Mouse (Mus musculus): Measurements from ENCODE around the gene B3galnt2.
"Not testable (repeated sequence)": the region's sequence is repeated elsewhere in the genome, so short reads cannot be mapped to it uniquely, and the experiment has no call there.

B3galnt2 gene

GRCm38 (mm10) chr13:14006056-14006455 lies 51.8 kb downstream of the B3galnt2 start:
- DNase-seq (ENCODE audit: low spot score in 2 of 2): peak in 1 of 2 experiments; percentile 21

GRCm38 (mm10) chr13:14011454-14011995 lies 57.3 kb downstream of the B3galnt2 start:
- no peak for DNase-seq (ENCODE audit: low spot score in 2 of 2)

- no peak for DNase-seq (ENCODE audit: low spot score in 2 of 2)
These were observed 59.7 kb downstream of the B3galnt2 start for GRCm38 (mm10) chr13:14014001-14014400.

GRCm38 (mm10) chr13:14014540-14014939 lies 60.3 kb downstream of the B3galnt2 start:
- DNase-seq (ENCODE audit: low spot score in 2 of 2): no peak

- no peak for DNase-seq (ENCODE audit: low spot score in 2 of 2)
These were observed 61.3 kb downstream of the B3galnt2 start for GRCm38 (mm10) chr13:14015609-14016008.

- no peak for DNase-seq (ENCODE audit: low spot score in 2 of 2)
These were observed 64.0 kb downstream of the B3galnt2 start for GRCm38 (mm10) chr13:14018283-14018682.

GRCm38 (mm10) chr13:14018852-14019251 lies 64.6 kb downstream of the B3galnt2 start:
- no peak for DNase-seq (ENCODE audit: low spot score in 2 of 2)

GRCm38 (mm10) chr13:14021417-14021816 lies 67.1 kb downstream of the B3galnt2 start:
- DNase-seq (ENCODE audit: low spot score in 2 of 2): not testable (repeated sequence)

GRCm38 (mm10) chr13:14025554-14025953 lies 71.3 kb downstream of the B3galnt2 start:
- DNase-seq (ENCODE audit: low spot score in 2 of 2): no peak

GRCm38 (mm10) chr13:14026154-14026820 lies 72.0 kb downstream of the B3galnt2 start:
- DNase-seq (ENCODE audit: low spot score in 2 of 2): no peak

- no peak for DNase-seq (ENCODE audit: low spot score in 2 of 2)
These were observed 79.2 kb downstream of the B3galnt2 start for GRCm38 (mm10) chr13:14033309-14034072.

- DNase-seq (ENCODE audit: low spot score in 2 of 2): no peak
These were observed 79.7 kb downstream of the B3galnt2 start for GRCm38 (mm10) chr13:14034073-14034348.

- DNase-seq (ENCODE audit: low spot score in 2 of 2): not testable (repeated sequence)
These were observed 81.1 kb downstream of the B3galnt2 start for GRCm38 (mm10) chr13:14035352-14035751.

GRCm38 (mm10) chr13:14035875-14036630 lies 81.8 kb downstream of the B3galnt2 start:
- no peak for DNase-seq (ENCODE audit: low spot score in 2 of 2)

GRCm38 (mm10) chr13:14038911-14039291 lies 84.6 kb downstream of the B3galnt2 start:
- no peak for DNase-seq (ENCODE audit: low spot score in 2 of 2)

- peak; percentile 87 to 90 for DNase-seq (ENCODE audit: low spot score in 2 of 2)
These were observed 85.2 kb downstream of the B3galnt2 start, which contains the start of gene Tbce for GRCm38 (mm10) chr13:14039292-14039965. Gene Tbce (minus strand): TSS chr13:14039638.

- DNase-seq (ENCODE audit: low spot score in 2 of 2): no peak
These were observed 85.9 kb downstream of the B3galnt2 start for GRCm38 (mm10) chr13:14040186-14040585.

- DNase-seq (ENCODE audit: low spot score in 2 of 2): no peak
These were observed 89.6 kb downstream of the B3galnt2 start for GRCm38 (mm10) chr13:14043851-14044250.

GRCm38 (mm10) chr13:14044521-14044920 lies 90.3 kb downstream of the B3galnt2 start:
- DNase-seq (ENCODE audit: low spot score in 2 of 2): no peak

Data from right cerebral cortex, postnatal 36 days (tissue).